Mouse (Mus musculus) right cerebral cortex, postnatal 14 days (tissue): ENCODE measurements around the gene Ptms.
"Not testable (repeated sequence)": the region's sequence is repeated elsewhere in the genome, so short reads cannot be mapped to it uniquely, and the experiment has no call there.

Experiments used
- DNase-seq: peaks from one replicate; pipeline ENCODE4 v3.0.0; 2022

Gene Ptms

DNA sequence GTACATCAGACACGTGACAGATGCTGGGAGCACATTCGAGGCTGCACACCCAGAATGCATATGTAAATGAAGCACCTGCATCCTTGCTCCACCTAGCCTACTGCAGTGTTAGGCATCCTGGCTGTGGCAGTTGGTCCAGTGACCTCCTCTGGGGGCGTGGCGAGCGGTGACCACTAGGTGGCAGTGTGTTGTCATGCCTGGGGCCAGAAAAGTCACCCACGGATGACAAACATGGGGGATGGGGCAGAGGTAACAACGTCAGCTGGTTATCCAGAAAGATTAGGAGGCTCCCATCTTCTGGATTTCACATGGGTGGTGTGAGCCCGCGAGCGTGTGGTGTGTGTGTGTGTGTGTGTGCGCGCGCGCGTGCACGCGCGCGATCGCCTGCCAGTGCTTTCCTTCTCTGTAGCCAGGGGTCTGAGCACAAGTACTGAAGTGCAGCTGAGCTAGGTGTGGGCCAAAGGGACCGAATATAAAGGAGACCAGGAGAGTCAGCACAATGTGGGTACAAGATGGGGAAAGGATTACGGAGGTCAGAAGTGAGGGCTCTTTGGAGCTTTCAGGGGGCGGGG lies 16.2 kb downstream of the Ptms start:
- DNase-seq: peak; percentile 86

DNA sequence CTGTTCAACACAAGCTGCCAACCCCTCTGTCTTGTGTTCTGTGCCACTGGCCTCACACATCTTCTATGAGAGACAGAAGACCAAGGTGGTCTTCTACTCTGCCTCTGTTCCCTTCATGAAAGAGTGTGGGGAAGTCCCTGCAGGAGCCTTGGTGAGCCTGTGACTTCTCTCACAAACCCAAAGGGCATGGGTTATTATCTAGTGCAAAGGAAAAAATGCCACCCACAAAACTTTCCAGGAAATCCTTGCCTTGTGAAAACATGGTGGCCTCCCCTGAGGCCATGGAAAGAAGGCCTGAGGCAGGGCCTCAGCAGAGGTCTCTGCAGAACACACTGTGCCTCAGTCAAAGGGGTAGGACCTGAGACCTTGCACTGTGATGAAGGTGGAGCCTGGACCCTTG lies 18.1 kb downstream of the Ptms start:
- no peak for DNase-seq

DNA sequence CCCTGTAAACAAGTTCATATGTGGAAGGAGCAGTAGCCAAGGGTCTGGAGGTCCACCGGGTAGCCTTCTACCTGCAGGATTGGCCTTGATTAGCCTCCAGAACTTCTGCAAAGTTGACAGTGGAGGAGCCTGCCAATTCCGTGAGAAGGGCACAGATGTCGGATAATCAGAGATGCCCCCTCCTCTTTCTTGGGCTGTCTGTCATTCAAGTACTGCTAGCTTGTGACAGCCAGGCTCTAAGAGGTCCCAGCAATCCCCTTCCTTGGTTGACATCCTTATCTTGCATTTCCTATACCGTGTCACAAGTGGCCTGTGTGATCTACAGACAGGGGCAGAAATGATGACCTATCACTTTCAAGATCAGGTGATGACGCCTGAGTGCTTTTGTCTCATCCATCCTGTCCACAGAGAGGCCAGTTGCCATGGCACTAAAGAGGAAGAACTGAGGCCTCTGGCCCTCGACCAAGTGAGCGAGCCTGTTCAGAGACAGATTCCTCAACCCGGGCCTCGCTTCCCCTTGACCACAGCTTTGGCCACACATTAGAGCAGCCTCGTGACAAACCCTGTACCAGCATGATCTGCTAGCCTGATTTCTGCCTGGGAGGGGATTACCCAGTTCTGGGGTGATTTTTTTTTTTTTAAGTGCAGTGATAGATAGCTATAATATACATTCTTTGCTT lies 19.0 kb downstream of the Ptms start:
- DNase-seq: peak; percentile 51

DNA sequence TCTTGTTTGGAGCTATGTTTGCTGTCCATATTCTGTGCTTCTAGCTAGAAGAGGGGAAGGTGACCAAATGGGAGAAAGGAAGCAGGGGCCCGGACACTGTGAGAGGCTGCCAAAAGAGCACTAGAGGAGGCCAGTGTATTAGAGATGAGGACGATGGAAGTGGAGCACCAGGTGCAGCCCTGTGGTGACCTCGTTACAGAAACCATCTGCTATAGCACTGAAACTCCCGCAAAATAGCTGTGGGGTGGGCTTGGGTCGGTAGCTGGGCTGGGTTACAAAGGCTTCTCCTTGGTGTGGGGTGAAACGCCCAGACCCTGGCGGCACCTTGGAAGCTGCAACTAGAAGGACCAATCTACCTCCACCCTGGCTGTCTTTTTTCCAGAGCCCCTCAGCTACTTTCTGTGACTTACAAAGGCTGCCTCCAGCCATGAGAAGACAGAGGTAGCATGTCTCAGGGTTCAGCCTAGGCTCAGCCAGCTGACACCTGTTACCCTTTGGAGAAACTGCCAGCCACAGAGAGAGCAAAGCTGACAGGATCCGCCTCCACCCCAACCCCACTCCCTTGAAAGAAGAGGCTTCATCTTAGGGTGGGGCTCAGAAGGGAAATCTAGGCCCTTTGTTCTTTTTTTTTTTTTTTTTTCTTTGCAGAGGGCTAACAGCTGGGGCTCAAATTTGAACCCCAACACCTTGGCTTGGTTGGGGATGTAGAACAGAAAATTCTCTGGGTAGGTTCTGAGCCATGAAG lies 19.7 kb downstream of the Ptms start:
- no peak for DNase-seq

DNA sequence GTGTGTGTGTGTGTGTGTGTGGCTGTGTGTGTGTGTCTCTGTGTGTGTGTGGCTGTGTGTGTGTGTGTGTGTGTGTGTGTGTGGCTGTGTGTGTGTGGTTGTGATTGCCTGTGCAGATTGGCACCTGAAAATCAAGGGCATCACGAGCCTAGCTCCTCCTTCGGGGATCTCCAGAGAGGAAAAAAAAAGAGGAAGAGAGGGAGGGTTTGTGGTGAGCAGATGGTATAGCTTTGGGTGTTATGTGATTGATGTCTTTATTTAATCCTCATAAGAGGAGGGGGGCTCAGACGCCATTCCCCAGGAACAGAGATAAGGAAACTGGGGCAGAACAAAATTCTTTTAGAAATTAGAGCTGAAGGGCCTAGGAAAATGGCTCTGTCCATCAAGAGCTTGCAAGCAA lies 21.5 kb downstream of the Ptms start:
- DNase-seq: no peak

DNA sequence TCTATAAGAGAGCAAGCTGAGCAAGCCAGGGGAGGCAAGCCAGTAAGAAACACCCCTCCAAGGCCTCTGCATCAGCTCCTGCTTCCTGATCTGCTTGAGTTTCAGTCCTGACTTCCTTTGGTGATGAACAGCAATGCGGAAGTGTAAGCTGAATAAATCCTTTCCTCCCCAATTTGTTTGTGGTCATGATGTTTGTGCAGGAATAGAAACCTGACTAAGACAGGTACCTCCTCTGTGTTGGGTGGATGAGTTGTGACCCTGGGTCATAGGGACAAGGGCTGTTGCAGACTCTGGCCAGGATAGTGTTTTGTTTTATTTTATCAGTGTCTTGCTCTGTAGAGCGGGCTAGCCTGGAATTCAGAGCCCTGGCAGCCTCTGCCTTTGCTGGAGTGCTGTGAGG lies 25.8 kb downstream of the Ptms start:
- DNase-seq: not testable (repeated sequence)

DNA sequence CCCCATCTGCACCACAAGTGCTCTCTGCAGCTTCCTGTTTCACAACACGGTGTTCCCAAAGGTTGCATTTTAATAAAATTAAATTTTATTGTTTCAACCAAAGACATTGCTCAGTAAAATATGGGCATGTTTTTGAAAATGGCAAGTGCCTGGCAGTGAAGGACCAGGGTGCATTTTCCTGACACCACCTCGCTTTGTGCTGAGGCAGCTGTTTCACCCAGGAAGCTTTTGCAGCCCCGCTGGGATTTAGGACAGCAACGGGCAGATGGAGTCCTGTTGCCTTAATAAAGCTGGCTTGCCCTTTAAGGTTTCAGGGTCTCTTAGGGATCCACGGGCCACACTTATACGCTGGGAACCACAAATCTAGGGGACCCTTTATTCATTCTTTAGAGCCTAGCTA lies 28.9 kb downstream of the Ptms start:
- no peak for DNase-seq

DNA sequence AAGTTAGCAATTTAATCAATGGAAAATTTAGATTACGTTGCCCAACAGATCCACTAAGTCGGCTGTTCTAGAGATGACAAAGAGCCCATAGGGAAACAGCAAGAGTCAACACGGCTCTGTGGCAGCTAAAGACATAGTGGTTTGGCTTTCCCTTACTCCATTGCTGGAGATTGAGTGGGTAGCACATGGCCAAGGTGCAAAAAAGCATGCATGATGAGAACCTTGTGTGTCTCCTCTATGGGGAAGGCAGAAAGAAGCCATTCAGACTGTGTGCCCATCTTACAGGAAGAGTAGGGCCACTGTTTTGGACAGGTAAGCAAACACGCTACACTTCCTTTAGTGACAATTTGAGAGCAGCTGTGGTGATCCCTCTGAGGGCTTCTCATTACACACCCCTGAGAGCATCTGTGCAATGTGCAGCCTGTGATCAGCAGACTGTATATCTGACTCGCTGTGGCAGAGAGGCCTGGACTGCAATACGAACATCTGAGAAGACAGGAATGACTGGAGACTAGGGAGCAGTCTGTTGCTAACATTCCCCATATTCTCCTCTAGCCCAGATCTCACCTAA lies 31.3 kb downstream of the Ptms start:
- DNase-seq: no peak

DNA sequence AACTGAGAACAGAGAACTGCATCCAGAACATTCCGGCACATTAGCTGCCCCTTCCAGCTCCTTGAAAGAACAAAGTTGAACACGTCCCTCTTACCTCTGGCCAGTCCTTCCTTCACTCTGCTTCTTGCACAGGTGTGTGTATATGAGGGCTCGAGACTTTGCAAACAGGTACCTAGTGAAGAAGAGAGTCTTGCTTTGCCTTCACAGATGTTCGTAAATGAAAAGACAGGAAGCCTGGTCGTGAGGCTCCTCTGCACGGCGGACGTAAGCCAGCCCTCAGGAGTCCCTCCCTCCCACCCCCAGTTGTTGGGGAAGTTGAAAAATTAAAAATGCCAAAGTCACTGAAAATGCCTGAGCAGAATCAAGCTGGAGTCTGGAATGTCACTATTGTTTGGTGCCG lies 31.9 kb downstream of the Ptms start, which contains the start of gene Cd4:
Cd4 (minus strand) TSS at position 236 of the 400 bp plus-strand sequence.
- no peak for DNase-seq

DNA sequence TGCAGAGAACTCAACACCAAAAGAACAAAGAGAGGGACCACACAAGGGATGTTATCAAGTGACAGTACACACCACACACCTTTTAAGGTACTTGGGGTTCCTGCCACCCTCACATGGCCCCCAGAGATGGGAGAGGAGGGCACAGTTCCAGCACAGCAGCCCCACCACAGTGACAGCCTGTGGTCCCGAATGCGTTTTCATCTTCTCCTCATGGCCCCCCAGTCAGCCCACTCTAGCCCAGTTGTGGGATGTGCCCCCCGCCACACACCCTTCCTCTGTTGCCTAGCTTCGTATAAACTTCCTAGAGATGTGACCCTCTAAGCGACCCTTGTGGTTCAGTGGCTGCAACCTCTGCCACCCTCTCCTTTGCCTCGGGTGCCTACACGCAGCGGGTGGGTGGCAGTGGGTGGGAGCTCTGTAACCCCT lies 33.9 kb downstream of the Ptms start:
- DNase-seq: no peak

DNA sequence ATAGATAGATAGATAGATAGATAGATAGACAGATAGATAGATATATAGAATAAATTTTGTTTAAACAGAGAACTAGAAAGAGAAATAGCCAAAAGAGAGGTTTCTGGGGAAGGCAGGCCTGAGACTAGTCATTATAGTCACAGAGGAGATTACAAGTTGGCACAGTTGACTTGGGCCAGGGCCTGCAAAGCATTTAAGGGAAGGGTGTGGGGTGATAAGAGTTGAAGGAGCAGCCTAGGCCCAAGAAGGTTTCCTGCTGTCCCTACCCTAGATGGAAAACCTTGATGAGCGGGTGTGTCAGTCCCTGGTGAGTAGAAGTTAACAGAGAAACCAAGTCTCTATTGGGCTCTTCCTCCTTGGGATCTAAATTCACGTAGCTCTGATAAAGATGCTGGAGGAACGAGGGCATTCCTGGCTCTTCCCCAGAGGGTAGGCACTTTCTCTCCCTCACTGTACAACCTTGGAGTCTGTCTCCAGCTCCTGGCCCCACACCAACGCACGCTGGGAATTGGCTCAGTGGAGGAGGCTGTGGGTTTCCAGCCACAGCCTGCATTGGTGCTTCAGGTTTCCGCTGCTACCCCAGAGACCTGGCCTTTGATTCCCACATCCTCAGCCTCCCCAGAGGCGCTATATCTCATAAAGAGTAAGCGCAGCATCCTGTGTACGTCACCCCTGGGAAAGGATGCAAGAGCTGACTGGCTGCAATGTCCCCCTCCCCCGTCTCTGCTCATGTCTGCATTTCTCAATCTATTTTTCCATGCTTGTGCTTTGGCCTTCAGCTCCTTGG lies 35.0 kb downstream of the Ptms start:
- no peak for DNase-seq

DNA sequence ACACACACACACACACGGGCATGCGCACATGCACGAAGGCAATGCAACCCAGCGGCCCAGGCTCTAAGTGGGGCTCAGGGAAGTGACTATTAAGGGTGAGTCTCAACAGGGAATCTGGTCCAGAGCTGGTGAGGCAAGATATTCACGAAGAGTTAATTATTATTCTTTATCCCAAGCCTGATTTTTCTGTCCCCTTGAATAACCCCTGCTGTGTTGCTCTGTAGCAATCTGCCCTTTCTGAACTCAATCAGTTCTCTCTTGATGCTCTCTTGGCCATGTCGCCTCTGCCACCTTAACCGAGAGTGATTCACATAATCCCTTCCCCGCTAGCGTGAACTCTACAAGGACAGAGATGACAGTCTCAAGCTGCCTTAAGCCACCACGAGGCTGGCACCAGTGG lies 36.6 kb downstream of the Ptms start:
- DNase-seq: no peak

DNA sequence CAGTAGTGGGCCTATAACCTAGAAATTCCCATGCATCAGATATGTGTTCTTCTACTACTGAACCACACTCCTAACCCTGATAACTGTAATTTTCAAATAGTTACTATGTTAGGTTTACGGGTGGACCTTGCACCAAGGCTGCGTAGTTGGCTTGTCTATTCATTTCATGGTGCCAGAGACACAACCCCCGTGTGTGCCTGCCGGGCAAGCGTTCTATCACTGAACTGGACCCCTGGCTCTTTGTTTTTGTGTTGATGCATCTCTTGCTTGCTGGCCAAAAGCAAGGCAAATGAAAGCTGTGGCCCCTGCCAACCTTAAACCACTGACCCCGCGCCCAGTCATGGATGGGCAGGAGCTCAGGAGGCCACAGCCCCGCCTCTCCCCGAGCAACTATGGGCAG lies 38.1 kb downstream of the Ptms start:
- DNase-seq: no peak

DNA sequence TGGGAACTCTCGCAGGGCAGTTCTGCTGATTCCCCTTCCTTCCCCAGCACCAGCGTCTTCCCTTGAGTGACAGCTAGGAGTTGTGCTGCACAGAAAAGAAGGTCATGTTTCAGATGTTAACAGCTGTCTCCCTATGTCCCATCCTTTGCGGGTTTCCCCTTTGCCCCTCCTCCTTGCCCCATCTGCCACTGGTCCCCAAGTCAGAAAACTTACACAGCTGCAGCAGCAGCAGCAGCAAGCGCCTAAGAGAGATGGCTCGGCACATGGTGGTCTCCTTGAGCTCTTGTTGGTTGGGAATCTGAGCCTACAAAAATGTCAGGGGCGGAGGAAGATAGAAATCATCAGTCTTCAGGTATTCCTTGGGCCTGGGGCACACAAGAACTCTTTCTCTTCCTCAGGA lies 40.5 kb downstream of the Ptms start:
- DNase-seq: no peak

DNA sequence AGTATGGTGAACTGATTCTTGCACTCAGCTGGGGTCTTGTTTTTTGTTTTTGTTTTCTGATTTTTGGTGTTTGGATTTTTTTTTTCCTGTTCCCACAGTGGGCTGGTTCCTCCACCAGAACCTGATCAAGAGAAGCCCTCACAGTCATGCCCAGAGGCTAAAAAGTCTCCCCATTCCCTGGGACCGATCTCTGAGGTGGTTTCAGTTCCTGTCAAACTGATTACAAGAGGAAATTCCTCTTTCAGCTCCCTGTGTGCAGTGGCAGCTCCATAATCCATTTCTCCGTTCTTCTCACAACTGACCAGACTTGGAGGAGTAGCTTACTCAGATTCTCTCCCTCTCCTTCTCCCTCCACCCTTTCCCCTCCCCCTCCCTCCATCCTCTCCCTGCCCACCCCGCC lies 45.6 kb downstream of the Ptms start:
- no peak for DNase-seq

DNA sequence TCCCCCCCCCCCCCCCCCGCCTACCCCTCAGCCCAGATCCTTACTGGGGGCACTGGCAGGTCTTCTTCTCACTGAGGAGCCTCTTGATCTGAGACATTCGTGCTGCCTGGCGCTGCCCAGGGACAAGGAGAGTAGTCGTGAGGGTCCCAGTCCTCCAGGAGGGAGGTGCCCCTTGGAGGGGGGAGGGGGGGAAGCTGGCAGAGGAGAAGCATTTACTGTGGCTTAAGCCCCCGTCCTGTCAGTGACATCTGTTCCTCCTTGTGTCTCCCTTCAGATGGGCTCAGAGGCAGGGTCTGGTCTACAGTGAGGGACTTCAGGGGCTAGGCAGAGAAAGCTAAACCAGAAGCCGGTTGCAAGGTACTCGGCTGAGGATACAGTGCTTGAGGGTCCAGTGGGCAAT lies 53.3 kb downstream of the Ptms start:
- no peak for DNase-seq

DNA sequence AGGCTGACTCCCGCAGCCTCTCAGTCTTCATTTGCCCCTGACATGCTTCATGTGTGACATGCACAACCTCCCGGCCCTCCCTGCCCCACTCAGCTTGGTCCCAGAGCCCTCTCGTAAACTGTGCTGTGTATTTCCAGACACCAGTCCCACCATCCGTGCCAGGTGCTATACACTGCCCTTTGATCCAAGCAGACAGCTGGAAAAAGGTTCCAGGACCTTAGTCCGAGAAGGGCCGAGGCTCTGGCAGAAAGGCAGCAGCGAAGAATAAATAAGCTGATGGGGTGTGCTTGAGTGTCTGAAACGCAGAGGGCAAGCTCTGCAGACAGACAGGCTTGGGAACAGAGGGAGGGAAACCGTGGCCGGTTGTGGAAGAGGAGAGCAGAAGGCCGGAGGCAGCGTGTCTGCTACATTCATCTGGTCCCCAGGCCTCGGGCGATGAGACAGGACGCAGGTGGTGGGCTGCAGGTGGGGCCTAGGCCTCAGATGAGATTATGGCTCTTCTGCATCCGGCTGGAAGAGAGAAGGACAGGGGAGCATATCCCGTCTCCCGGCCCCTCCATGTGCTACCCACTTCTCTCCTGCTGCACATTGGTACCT lies 54.0 kb downstream of the Ptms start:
- no peak for DNase-seq
